Mouse (Mus musculus): ENCODE results near the gene Rp9. TPM values are rescaled to one million over a fixed set of nuclear protein-coding genes. Genes with fewer than 3 reads are reported as not detected.

The Rp9 gene
- polyA plus RNA-seq, 1 experiment: not detected

- H3K4me3 ChIP-seq (ENCODE audit: insufficient read depth, low read depth, low read length): no peak overlapping the region
- H3K27ac ChIP-seq (ENCODE audit: insufficient read depth, low read depth, low read length): no peak overlapping the region
- no peaks in the 10 kb centered on the region for H3K4me1 ChIP-seq (ENCODE audit: control insufficient read depth, insufficient read depth, low read length)
- WGBS: 65% methylated on average over 9 of the region's 9 CpGs
- TF ChIP-seq POLR2A (IDR thresholded peaks at IDR 0.05; ENCODE audit: insufficient read depth, low read depth, low read length) (no peak), CTCF (IDR thresholded peaks at IDR 0.05; ENCODE audit: insufficient read depth, low read depth, low read length) (no peak)
Measured at GRCm38 (mm10) chr9:22488963-22489362, 19.4 kb upstream of the Rp9 start.

- no peak for TF ChIP-seq CTCF (IDR thresholded peaks at IDR 0.05; ENCODE audit: insufficient read depth, low read depth, low read length)
- no peak for TF ChIP-seq POLR2A (IDR thresholded peaks at IDR 0.05; ENCODE audit: insufficient read depth, low read depth, low read length)
- Histone ChIP-seq H3K27ac (ENCODE audit: insufficient read depth, low read depth, low read length) (no peak overlapping the region), H3K4me1 (ENCODE audit: control insufficient read depth, insufficient read depth, low read length) (no peaks in the 10 kb centered on the region), H3K4me3 (ENCODE audit: insufficient read depth, low read depth, low read length) (no peak overlapping the region)
- WGBS: 80% methylated on average over 7 of the region's 7 CpGs
Measured at GRCm38 (mm10) chr9:22486211-22486610, 16.7 kb upstream of the Rp9 start.

GRCm38 (mm10) chr9:22484562-22485308 lies 15.2 kb upstream of the Rp9 start:
- Histone ChIP-seq H3K4me1 (ENCODE audit: control insufficient read depth, insufficient read depth, low read length) (no peaks in the 10 kb centered on the region), H3K27ac (ENCODE audit: insufficient read depth, low read depth, low read length) (no peak overlapping the region), H3K4me3 (ENCODE audit: insufficient read depth, low read depth, low read length) (no peak overlapping the region)
- no peak for TF ChIP-seq CTCF (IDR thresholded peaks at IDR 0.05; ENCODE audit: insufficient read depth, low read depth, low read length)
- TF ChIP-seq POLR2A (IDR thresholded peaks at IDR 0.05; ENCODE audit: insufficient read depth, low read depth, low read length): no peak
- WGBS: 89% methylated on average over 12 of the region's 12 CpGs

DNA sequence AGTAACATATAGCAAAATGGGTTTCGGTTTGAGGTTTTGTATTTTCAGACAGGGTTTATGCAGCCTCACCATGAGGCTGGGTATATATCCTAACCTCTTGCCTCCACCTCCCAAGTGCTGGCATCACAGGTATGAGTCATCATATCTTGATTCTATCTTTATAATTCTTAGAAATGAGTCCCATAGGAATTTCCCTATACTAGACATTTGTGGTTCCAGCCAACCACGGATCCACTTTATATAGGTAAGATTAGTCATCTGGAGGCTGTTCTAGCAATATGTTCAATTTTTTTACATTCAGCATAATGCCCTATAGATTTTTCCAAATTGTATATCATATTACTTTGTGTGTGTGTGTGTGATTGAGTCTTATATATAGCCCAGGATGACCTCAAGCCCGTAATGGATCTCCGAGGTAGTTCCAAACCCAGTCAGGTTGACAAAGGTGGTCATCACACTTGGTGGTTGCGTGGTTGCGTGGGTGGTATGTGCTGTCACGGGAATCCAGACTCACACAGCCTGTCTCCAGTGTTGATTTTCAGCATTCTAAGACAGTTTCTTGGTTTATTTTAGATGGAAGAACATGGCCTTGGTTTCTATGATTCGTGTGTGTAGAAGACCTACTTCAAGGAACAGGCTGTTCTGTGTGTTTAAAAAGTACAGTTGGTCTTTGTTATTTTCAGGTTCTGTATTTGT lies 14.5 kb upstream of the Rp9 start:
- WGBS: 96% methylated on average over 8 of the region's 8 CpGs
- Histone ChIP-seq H3K4me3 (ENCODE audit: insufficient read depth, low read depth, low read length) (no peak overlapping the region), H3K27ac (ENCODE audit: insufficient read depth, low read depth, low read length) (no peak overlapping the region), H3K4me1 (ENCODE audit: control insufficient read depth, insufficient read depth, low read length) (no peaks in the 10 kb centered on the region)
- TF ChIP-seq CTCF (IDR thresholded peaks at IDR 0.05; ENCODE audit: insufficient read depth, low read depth, low read length) (no peak), POLR2A (IDR thresholded peaks at IDR 0.05; ENCODE audit: insufficient read depth, low read depth, low read length) (no peak)

GRCm38 (mm10) chr9:22478946-22479345 lies 9.4 kb upstream of the Rp9 start:
- Histone ChIP-seq H3K4me3 (ENCODE audit: insufficient read depth, low read depth, low read length) (no peak overlapping the region), H3K27ac (ENCODE audit: insufficient read depth, low read depth, low read length) (no peak overlapping the region), H3K4me1 (ENCODE audit: control insufficient read depth, insufficient read depth, low read length) (no peaks in the 10 kb centered on the region; the same call in 1 of the 2 replicates)
- TF ChIP-seq CTCF (IDR thresholded peaks at IDR 0.05; ENCODE audit: insufficient read depth, low read depth, low read length): no peak
- no peak for TF ChIP-seq POLR2A (IDR thresholded peaks at IDR 0.05; ENCODE audit: insufficient read depth, low read depth, low read length)
- 96% methylated on average over 8 of the region's 8 CpGs for WGBS

DNA sequence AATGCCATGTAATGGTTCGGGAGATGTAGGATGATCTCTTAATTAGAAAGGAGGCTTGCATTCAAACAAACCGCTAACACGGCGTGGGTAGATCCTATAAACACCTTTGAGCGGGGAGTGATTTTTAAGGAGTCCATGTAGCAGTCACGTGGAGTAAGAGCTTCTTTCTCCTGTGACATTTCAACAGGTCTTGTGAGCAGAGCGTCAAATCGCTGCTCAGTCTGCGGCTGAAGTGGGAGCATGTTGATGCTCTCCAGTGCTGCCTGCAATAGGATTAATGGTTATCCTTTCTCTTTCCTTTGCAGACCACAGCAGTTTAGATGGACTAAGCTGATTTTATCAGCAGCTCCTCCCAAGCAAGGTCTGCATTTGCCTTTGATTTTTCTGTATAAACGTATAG lies 6.7 kb upstream of the Rp9 start:
- 4% methylated on average over 10 of the region's 10 CpGs for whole genome bisulfite sequencing
- Histone ChIP-seq H3K4me1 (ENCODE audit: control insufficient read depth, insufficient read depth, low read length) (no peaks in the 10 kb centered on the region; the same call in 1 of the 2 replicates), H3K27ac (ENCODE audit: insufficient read depth, low read depth, low read length) (no peak overlapping the region), H3K4me3 (ENCODE audit: insufficient read depth, low read depth, low read length) (peak overlapping the region; percentile 61)
- TF ChIP-seq POLR2A (IDR thresholded peaks at IDR 0.05; ENCODE audit: insufficient read depth, low read depth, low read length) (no peak), CTCF (IDR thresholded peaks at IDR 0.05; ENCODE audit: insufficient read depth, low read depth, low read length) (no peak)

DNA sequence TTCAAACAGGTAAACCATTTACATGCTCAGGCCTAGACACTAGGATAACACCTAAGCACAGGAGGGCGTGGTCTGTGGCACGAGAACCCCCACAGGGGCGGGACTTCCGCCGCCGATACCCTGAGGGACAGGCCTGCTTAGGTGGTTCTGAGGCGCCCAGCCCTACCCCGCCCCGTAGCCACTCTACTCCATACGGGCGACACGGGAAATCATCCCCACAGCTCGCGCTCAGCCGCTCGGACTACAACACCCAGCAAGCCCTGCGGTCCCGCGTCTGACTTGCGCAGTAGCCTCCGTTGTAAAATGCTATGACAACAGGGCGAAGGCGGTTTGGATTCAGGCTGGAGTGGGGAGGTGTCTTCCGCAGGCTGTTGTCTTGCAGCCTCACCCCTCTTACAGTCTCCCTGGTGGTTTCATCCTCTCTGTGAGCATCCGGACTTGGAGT lies 5.9 kb upstream of the Rp9 start, which contains the start of gene Bbs9:
TSS of gene Bbs9 (plus strand) at position 292 of the 445 bp plus-strand sequence.
- H3K4me1 ChIP-seq (ENCODE audit: control insufficient read depth, insufficient read depth, low read length): no peaks in the 10 kb centered on the region; the same call in 1 of the 2 replicates
- no peak for TF ChIP-seq CTCF (IDR thresholded peaks at IDR 0.05; ENCODE audit: insufficient read depth, low read depth, low read length)
- TF ChIP-seq POLR2A (IDR thresholded peaks at IDR 0.05; ENCODE audit: insufficient read depth, low read depth, low read length): peak; percentile 52; the same call in 1 of the 2 replicates
- peak within 1 kb of the TSS; percentile 61 for H3K4me3 ChIP-seq (ENCODE audit: insufficient read depth, low read depth, low read length)
- H3K27ac ChIP-seq (ENCODE audit: insufficient read depth, low read depth, low read length): no peak within 1 kb of the TSS
- WGBS: 1% methylated on average over 25 of the region's 25 CpGs

DNA sequence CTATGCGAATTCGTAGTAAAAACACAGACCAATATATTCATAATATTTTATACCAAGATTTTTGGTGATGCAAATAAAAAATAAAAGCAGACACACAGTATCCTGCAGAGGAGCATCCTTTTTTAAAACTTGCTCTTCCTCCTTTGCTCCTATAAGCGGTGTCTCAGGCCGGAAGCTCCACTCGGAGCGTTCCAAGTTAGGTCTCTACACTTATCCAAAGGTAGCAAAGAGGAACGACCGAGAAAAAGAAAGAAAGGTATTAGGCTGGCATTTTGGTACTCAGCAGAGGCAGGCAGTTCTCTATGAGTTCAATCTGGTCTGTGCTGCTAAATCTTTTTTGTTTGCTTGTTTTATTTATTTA lies 664 bp downstream of the Rp9 start:
- no peaks in the 10 kb centered on the region for H3K4me1 ChIP-seq (ENCODE audit: control insufficient read depth, insufficient read depth, low read length)
- H3K4me3 ChIP-seq (ENCODE audit: insufficient read depth, low read depth, low read length): no peak overlapping the region
- no peak for TF ChIP-seq POLR2A (IDR thresholded peaks at IDR 0.05; ENCODE audit: insufficient read depth, low read depth, low read length)
- WGBS: 86% methylated on average over 8 of the region's 8 CpGs
- H3K27ac ChIP-seq (ENCODE audit: insufficient read depth, low read depth, low read length): no peak overlapping the region

DNA sequence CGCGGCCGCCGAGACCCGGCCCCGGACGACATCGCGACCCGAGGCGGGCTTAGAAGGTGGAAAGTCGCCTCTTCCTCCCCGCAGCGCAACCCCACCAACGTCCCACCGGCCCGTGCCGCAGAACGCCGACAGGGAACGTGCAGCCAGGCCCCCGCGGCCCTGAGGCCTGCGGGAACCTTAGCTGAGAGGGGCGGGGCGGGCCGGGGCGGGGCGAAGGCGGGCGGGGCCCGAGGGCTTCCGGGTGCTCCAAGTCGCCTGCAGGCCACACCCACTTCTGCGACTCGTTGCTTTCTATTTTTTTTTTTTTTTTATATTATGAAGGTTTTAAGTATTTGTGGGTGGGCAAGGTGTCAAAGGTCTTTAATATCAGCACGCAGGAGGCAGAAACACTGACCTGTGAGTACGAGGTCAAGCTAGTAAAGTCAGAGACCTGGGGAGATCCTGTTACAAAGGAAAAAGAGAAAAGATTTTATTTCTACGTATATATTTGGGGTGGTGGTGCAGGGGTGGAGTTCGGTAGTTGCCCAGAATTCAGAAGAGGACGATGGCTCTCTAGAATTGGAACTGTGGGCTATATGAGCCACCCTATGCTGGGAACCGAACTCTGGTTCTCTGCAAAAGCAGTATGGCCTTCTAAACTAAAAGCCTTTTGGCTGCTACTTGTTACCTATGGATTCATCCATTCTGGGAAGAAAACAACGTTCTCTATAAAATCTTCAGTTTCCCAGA lies 1.2 kb downstream of the Rp9 start:
- WGBS: 2% methylated on average over 42 of the region's 43 CpGs
- Histone ChIP-seq H3K27ac (ENCODE audit: insufficient read depth, low read depth, low read length) (peak overlapping the region; percentile 77), H3K4me1 (ENCODE audit: control insufficient read depth, insufficient read depth, low read length) (no peaks in the 10 kb centered on the region), H3K4me3 (ENCODE audit: insufficient read depth, low read depth, low read length) (peak overlapping the region; percentile 98)
- TF ChIP-seq CTCF (IDR thresholded peaks at IDR 0.05; ENCODE audit: insufficient read depth, low read depth, low read length): no peak
- TF ChIP-seq POLR2A (IDR thresholded peaks at IDR 0.05; ENCODE audit: insufficient read depth, low read depth, low read length): peak; percentile 81
